Mouse (Mus musculus) ES-Bruce4 (cell line): ENCODE measurements around the gene Mbd5. TPM values are rescaled to one million over a fixed set of nuclear protein-coding genes. Genes with fewer than 3 reads are reported as not detected.

Experiments used
- H3K27ac ChIP-seq: 2 replicates; pipeline ENCODE4 v1.5.1; 2012; ENCODE audit warnings: low read length, inconsistent platforms; ENCODE audit not compliant: insufficient read depth
- H3K27me3 ChIP-seq: 2 replicates; pipeline ENCODE4 v1.6.1; 2012; ENCODE audit warnings: mild to moderate bottlenecking, low read length, inconsistent platforms; ENCODE audit not compliant: control insufficient read depth, poor library complexity, insufficient read depth, severe bottlenecking
- H3K36me3 ChIP-seq: 2 replicates; pipeline ENCODE4 v1.6.1; 2012; ENCODE audit warnings: inconsistent platforms, mild to moderate bottlenecking, low read length, moderate library complexity; ENCODE audit not compliant: control insufficient read depth, poor library complexity, insufficient read depth, severe bottlenecking
- H3K4me1 ChIP-seq: one replicate; pipeline ENCODE4 v1.8.1; 2011; ENCODE audit warnings: low read length; ENCODE audit not compliant: control insufficient read depth, insufficient read depth
- H3K4me3 ChIP-seq: 2 replicates; pipeline ENCODE4 v1.5.1; 2011; ENCODE audit warnings: low read depth, mild to moderate bottlenecking, low read length
- H3K9ac ChIP-seq: 2 replicates; pipeline ENCODE4 v1.6.1; 2012; ENCODE audit warnings: low read depth, mild to moderate bottlenecking, inconsistent platforms; ENCODE audit not compliant: poor library complexity, severe bottlenecking
- H3K9me3 ChIP-seq: replicated peaks from 2 replicates; pipeline ENCODE4 v1.6.1; 2012; ENCODE audit warnings: mild to moderate bottlenecking, low read length, inconsistent platforms; ENCODE audit not compliant: control insufficient read depth, poor library complexity, insufficient read depth, severe bottlenecking
- CTCF ChIP-seq: IDR thresholded peaks from one replicate; pipeline ENCODE4 v1.8.1; 2011; ENCODE audit warnings: low read depth, low read length
- EP300 ChIP-seq: IDR thresholded peaks from 2 replicates; pipeline ENCODE4 v1.6.1; 2011; ENCODE audit warnings: low read depth, low read length; ENCODE audit not compliant: insufficient read depth
- POLR2A ChIP-seq: IDR thresholded peaks from one replicate; pipeline ENCODE4 v1.8.1; 2011; ENCODE audit warnings: low read length; ENCODE audit not compliant: insufficient read depth
- polyA plus RNA-seq: library from polyadenylated mRNA; stranded (reverse); fragments of >200 nt; gene quantifications from 2 replicates; pipeline ENCODE4 v1.2.4, GENCODE M21; 2011; ENCODE audit warnings: low read depth; ENCODE audit not compliant: missing spikeins, insufficient read depth, insufficient read length

The Mbd5 gene
- 24.7 and 26.1 TPM in 2 replicates for polyA plus RNA-seq

DNA sequence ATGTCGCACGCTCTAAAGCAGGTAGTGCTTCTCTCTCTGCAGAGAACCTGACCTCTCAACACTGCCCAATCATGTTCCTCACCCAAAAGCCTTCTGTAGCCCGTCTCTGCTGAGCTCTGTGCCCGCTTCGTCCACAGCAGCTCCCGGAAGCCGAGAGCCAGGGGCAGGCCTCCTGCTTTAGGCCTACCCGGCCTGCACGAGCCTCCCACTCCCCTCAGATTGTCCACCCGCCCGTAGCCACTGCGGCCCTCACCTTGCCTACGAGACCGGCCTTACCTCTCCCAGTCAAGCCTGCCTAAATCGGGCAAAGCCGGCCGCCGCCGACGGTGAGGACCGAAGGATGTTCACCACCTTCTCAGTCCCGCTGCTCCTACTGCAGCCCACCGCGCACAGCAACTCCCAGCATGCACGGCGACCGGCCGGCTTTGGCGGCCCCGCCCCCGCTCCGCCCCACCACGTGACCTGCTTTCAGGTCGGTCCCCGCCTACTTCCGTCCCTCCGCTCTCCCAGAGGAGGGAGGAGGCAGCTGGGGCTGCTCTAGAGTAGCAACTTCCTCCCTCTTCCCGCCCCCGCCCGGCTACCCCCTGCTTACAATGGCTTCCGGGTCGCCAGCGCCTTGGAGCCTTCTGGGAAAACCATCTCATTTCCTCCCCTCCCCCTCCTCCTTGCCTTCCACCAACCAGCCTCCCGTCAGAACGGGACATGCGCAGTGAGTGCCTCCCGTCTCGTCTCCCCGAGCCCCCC is at the start of gene Mbd5:
Mbd5 (plus strand) TSS at position 668 of the 744 bp plus-strand sequence.
- Histone ChIP-seq H3K9ac (peak within 1 kb of the TSS; percentile 86), H3K9me3 (no peaks in the 10 kb centered on the region), H3K27ac (peak within 1 kb of the TSS; percentile 86), H3K4me3 (peak within 1 kb of the TSS; percentile 100), H3K36me3 (no peaks in the 10 kb centered on the region), H3K27me3 (no peaks in the 10 kb centered on the region), H3K4me1 (no peaks in the 10 kb centered on the region)
- TF ChIP-seq EP300 = peak; percentile 7; the same call in 1 of the 2 replicates
- no peak for TF ChIP-seq CTCF
- TF ChIP-seq POLR2A = peak; percentile 93

GRCm38 (mm10) chr2:48908866-48909265 is 40.4 kb upstream of the Mbd5 start:
- Histone ChIP-seq H3K4me3 (no peak overlapping the region), H3K27ac (no peak overlapping the region), H3K36me3 (peaks cover 22% of the 10 kb centered on the region), H3K27me3 (no peaks in the 10 kb centered on the region), H3K9me3 (no peaks in the 10 kb centered on the region), H3K9ac (no peak overlapping the region), H3K4me1 (no peaks in the 10 kb centered on the region)
- TF ChIP-seq CTCF (no peak), POLR2A (no peak), EP300 (no peak)

DNA sequence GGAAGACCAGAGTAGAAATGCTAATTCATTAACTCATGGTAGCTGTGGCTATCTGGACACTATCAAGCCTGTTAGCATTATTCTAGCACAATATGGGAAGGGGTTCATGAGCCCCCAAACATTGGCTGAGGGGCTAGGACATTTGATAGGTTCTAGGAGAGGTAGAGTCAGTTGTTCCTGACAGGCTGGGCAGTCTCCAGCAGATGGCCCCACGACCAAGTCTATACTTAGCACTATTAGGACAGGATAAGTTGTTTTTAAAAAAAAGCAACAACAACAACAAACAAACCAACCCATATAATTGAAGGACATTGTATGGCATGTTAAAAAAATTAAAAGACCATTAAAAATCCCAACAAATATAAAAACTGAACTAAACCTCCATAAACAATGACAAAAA is 35.1 kb upstream of the Mbd5 start:
- Histone ChIP-seq H3K9ac (no peak overlapping the region), H3K27me3 (no peaks in the 10 kb centered on the region), H3K4me3 (no peak overlapping the region), H3K4me1 (no peaks in the 10 kb centered on the region), H3K27ac (no peak overlapping the region), H3K9me3 (0 out of 2 replicates have a peak, but pooled peaks cover 3% of the 10 kb centered on the region), H3K36me3 (peaks cover 22% of the 10 kb centered on the region)
- TF ChIP-seq CTCF (peak; percentile 2), POLR2A (no peak)

DNA sequence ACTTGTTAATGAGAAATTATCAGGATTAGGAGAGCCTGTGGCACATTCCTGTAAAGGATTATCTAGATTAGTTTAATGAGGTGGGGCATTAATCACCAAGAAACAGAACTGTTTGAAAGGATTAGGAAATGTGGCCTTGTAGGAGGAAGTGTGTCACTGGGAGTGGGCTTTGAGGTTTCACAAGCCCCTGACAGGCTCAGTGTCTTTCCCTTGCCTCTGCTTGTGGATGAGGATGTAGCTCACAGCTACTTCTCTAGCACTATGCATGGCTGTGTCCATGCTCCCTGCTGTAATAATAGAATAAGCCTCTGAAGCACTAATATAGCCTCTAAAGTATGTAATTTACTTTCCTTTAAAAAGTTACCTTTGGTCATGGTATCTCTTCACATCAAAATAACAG is 33.5 kb upstream of the Mbd5 start:
- Histone ChIP-seq H3K36me3 (peaks cover 22% of the 10 kb centered on the region), H3K4me3 (no peak overlapping the region), H3K27me3 (no peaks in the 10 kb centered on the region), H3K9ac (no peak overlapping the region), H3K4me1 (no peaks in the 10 kb centered on the region), H3K9me3 (0 out of 2 replicates have a peak, but pooled peaks cover 3% of the 10 kb centered on the region), H3K27ac (no peak overlapping the region)
- TF ChIP-seq POLR2A (no peak), EP300 (no peak), CTCF (no peak)

GRCm38 (mm10) chr2:48935058-48935457 is 14.2 kb upstream of the Mbd5 start:
- Histone ChIP-seq H3K27me3 (no peaks in the 10 kb centered on the region), H3K4me1 (no peaks in the 10 kb centered on the region), H3K4me3 (no peak overlapping the region), H3K9me3 (no peaks in the 10 kb centered on the region), H3K27ac (no peak overlapping the region), H3K36me3 (peaks cover 15% of the 10 kb centered on the region), H3K9ac (no peak overlapping the region)
- TF ChIP-seq CTCF (no peak), EP300 (no peak), POLR2A (no peak)

GRCm38 (mm10) chr2:48947761-48948160 is 1.5 kb upstream of the Mbd5 start:
- peak overlapping the region; percentile 48 for H3K4me3 ChIP-seq
- H3K36me3 ChIP-seq = no peaks in the 10 kb centered on the region
- no peak overlapping the region for H3K27ac ChIP-seq
- no peak for TF ChIP-seq CTCF
- peak overlapping the region; percentile 64; the same call in 1 of the 2 replicates for H3K9ac ChIP-seq
- H3K9me3 ChIP-seq = no peaks in the 10 kb centered on the region
- H3K4me1 ChIP-seq = no peaks in the 10 kb centered on the region
- no peaks in the 10 kb centered on the region for H3K27me3 ChIP-seq
